Comparison of ENCODE assay signal across 8 mouse cellular contexts in the genomic region with DNA sequence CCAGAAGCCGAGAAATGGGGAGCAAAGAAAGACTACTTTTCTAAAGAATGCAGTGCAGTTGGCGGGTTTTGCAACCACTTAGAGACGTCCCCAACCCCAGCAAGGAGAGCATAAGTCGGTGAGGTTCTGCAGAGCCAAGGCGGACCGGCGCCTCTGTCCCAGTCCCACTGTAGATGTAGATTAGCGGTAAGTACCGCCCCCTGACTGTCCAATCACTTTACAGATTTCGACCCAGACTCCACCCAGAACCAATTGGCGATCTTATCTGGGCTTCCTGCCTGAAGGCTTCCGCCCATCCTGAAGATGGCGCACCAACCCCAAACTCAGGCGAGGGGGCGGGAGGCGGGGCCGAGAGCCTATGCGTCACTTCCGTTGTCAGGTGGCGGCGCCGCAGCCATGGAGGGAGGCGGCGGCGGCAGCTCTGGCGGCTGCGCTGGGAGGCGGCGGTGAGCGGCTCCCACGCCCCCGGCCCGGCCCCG. TPM values are rescaled to one million over a fixed set of nuclear protein-coding genes. Genes with fewer than 3 reads are reported as not detected.
A peak's percentile ranks its signal among the peaks of the same experiment; 100 is the strongest.
DNase-seq lines count a peak whose midpoint lies in the region; ATAC-seq lines count a peak whose summit lies in the region.

Stk40 (plus strand) TSS at position 368 of the 479 bp plus-strand sequence.

- H3K36me3 ChIP-seq in heart, embryonic 14.5 days (ENCODE audit: control insufficient read depth, insufficient read depth, low read length): peaks cover 11% of the 10 kb centered on the region
- peaks cover 4% of the 10 kb centered on the region for H3K36me3 ChIP-seq in liver, embryonic 13.5 days
- H3K36me3 ChIP-seq in stomach, embryonic 16.5 days (ENCODE audit: control insufficient read depth, insufficient read depth, low read length): no peaks in the 10 kb centered on the region

- under 1% methylated on average over 34 of the region's 34 CpGs for WGBS in heart, embryonic 14.5 days
- under 1% methylated on average over 34 of the region's 34 CpGs for WGBS in liver, embryonic 13.5 days (ENCODE audit: insufficient replicate concordance)
- WGBS in stomach, embryonic 16.5 days: under 1% methylated on average over 29 of the region's 34 CpGs

- peak within 1 kb of the TSS; percentile 95 to 99 for H3K27ac ChIP-seq in heart, embryonic 14.5 days (replicated peaks in 1 of 2; ENCODE audit: control insufficient read depth in 1 of 2, insufficient read depth in 1 of 2, low read depth in 2 of 2, low read length in 2 of 2)
- H3K27ac ChIP-seq in liver, embryonic 13.5 days: peak within 1 kb of the TSS; percentile 98
- H3K27ac ChIP-seq in stomach, embryonic 16.5 days (ENCODE audit: low read length): peak within 1 kb of the TSS; percentile 96

- H3K27me3 ChIP-seq in heart, embryonic 14.5 days (ENCODE audit: control insufficient read depth, insufficient read depth, low read length): no peaks in the 10 kb centered on the region
- H3K27me3 ChIP-seq in liver, embryonic 13.5 days: no peaks in the 10 kb centered on the region
- no peaks in the 10 kb centered on the region for H3K27me3 ChIP-seq in stomach, embryonic 16.5 days (ENCODE audit: control insufficient read depth, insufficient read depth, low read length)

- peak within 1 kb of the TSS; percentile 66 to 90 for H3K4me3 ChIP-seq in heart, embryonic 14.5 days (ENCODE audit: control insufficient read depth in 1 of 2, insufficient read depth in 1 of 2, low read depth in 1 of 2, low read length in 2 of 2)
- peak within 1 kb of the TSS; percentile 98 for H3K4me3 ChIP-seq in liver, embryonic 13.5 days (replicated peaks)
- peak within 1 kb of the TSS; percentile 82 for H3K4me3 ChIP-seq in stomach, embryonic 16.5 days (replicated peaks; ENCODE audit: low read length)

- ATAC-seq in CD4-positive, CD25-positive, alpha-beta regulatory T cell, adult 4 months: peak; percentile 95
- peak; percentile 90 for ATAC-seq in heart, embryonic 14.5 days (ENCODE audit: insufficient number of reproducible peaks, insufficient read depth, low FRiP score, low read depth)
- ATAC-seq in liver, embryonic 13.5 days (ENCODE audit: low read depth): peak; percentile 87
- ATAC-seq in stomach, embryonic 16.5 days (ENCODE audit: insufficient read depth, low FRiP score): peak; percentile 96

- peak within 1 kb of the TSS; percentile 97 for H3K4me2 ChIP-seq in heart, embryonic 14.5 days (ENCODE audit: low read length)
- peak within 1 kb of the TSS; percentile 99 for H3K4me2 ChIP-seq in liver, embryonic 13.5 days
- H3K4me2 ChIP-seq in stomach, embryonic 16.5 days (ENCODE audit: low read depth, low read length): peak within 1 kb of the TSS; percentile 88

- no peaks in the 10 kb centered on the region for H3K9me3 ChIP-seq in heart, embryonic 14.5 days (ENCODE audit: control insufficient read depth, low read length)
- H3K9me3 ChIP-seq in liver, embryonic 13.5 days (replicated peaks): no peaks in the 10 kb centered on the region
- H3K9me3 ChIP-seq in stomach, embryonic 16.5 days (replicated peaks; ENCODE audit: control insufficient read depth, low read length): no peaks in the 10 kb centered on the region

- peak within 1 kb of the TSS; percentile 94 for H3K9ac ChIP-seq in heart, embryonic 14.5 days (ENCODE audit: low read length)
- peak within 1 kb of the TSS; percentile 95 for H3K9ac ChIP-seq in liver, embryonic 13.5 days
- peak within 1 kb of the TSS; percentile 91 for H3K9ac ChIP-seq in stomach, embryonic 16.5 days (ENCODE audit: low read length)

- DNase-seq in c-Kit-negative CD71-positive TER-119-positive erythroid progenitor cells, embryonic 14.5 days (ENCODE audit: low read depth, low spot score): peak; percentile 96
- DNase-seq in fibroblast of lung, adult 2 months (ENCODE audit: low read depth): peak; percentile 94
- peak; percentile 98 for DNase-seq in kidney, postnatal 14 days
- peak; percentile 94 for DNase-seq in liver, embryonic 13.5 days
- peak; percentile 98 for DNase-seq in neural tube, embryonic 10.5 days (ENCODE audit: extremely low spot score, low spot score)

- H3K4me1 ChIP-seq in heart, embryonic 14.5 days (ENCODE audit: control insufficient read depth in 2 of 2, insufficient read depth in 2 of 2, low read length in 2 of 2): peaks cover 42 to 53% of the 10 kb centered on the region in 2 experiments
- H3K4me1 ChIP-seq in liver, embryonic 13.5 days (replicated peaks): peaks cover 93% of the 10 kb centered on the region
- H3K4me1 ChIP-seq in stomach, embryonic 16.5 days (ENCODE audit: control insufficient read depth, insufficient read depth, low read length): peaks cover 48% of the 10 kb centered on the region

RNA-seq across cellular contexts. Expression of gene Stk40, which starts in this region (rescaled TPM):
- polyA plus RNA-seq in CD4-positive, CD25-positive, alpha-beta regulatory T cell, adult 4 months (2017; shearing (Covaris generic)): 10 to 100 TPM; 11.4 to 23.2 TPM
- 13.1 and 17.8 TPM in 2 replicates for polyA plus RNA-seq in heart, embryonic 14.5 days (2014; fragmentation: Nextera tagmentation; extraction: Ambion mirVana)
- polyA plus RNA-seq in liver, embryonic 13.5 days (2015; fragmentation: Nextera tagmentation; extraction: Ambion mirVana): 13.9 and 15.9 TPM in 2 replicates
- polyA plus RNA-seq in stomach, embryonic 16.5 days (2015; fragmentation: Nextera tagmentation; extraction: Ambion mirVana): 28.4 and 29.6 TPM in 2 replicates

Comparison
In these comparisons a context has a peak if more than half of its experiments do, and no peak if none do; other contexts are left out.
1. Peak in every context shown above with its lines: DNase-seq, ATAC-seq, H3K4me3 ChIP-seq and H3K27ac ChIP-seq.